Mouse (Mus musculus): Measurements from ENCODE around the gene Luzp1.

Luzp1 gene

GRCm38 (mm10) chr4:136553108-136553507 is 83.5 kb downstream of the Luzp1 start:
- no peak for DNase-seq

GRCm38 (mm10) chr4:136557638-136558037 is 88.1 kb downstream of the Luzp1 start:
- DNase-seq, result no peak

GRCm38 (mm10) chr4:136559690-136560089 is 90.1 kb downstream of the Luzp1 start:
- DNase-seq, result no peak

GRCm38 (mm10) chr4:136560270-136560991 is 90.9 kb downstream of the Luzp1 start:
- DNase-seq, result no peak

- no peak for DNase-seq
Observed at GRCm38 (mm10) chr4:136562755-136563154, 93.2 kb downstream of the Luzp1 start.

GRCm38 (mm10) chr4:136568629-136569028 is 99.1 kb downstream of the Luzp1 start:
- DNase-seq, result peak; percentile 18 to 24

- DNase-seq, result no peak
Observed at GRCm38 (mm10) chr4:136569998-136570397, 100.4 kb downstream of the Luzp1 start.

GRCm38 (mm10) chr4:136581885-136582284 is 112.3 kb downstream of the Luzp1 start:
- DNase-seq, result no peak

- DNase-seq, result no peak
Observed at GRCm38 (mm10) chr4:136587221-136587827, 117.8 kb downstream of the Luzp1 start.

GRCm38 (mm10) chr4:136588003-136588402 is 118.4 kb downstream of the Luzp1 start:
- DNase-seq, result no peak

- DNase-seq, result no peak
Observed at GRCm38 (mm10) chr4:136592111-136592510, 122.5 kb downstream of the Luzp1 start.

GRCm38 (mm10) chr4:136594006-136594405 is 124.4 kb downstream of the Luzp1 start:
- DNase-seq, result no peak

GRCm38 (mm10) chr4:136595221-136595620 is 125.7 kb downstream of the Luzp1 start:
- peak; percentile 41 to 57 for DNase-seq

- DNase-seq, result no peak
Observed at GRCm38 (mm10) chr4:136598268-136598876, 128.8 kb downstream of the Luzp1 start.

GRCm38 (mm10) chr4:136599869-136600268 is 130.3 kb downstream of the Luzp1 start:
- no peak for DNase-seq

GRCm38 (mm10) chr4:136600536-136600935 is 131.0 kb downstream of the Luzp1 start:
- DNase-seq, result no peak

- DNase-seq, result peak; percentile 78 to 83
Observed at GRCm38 (mm10) chr4:136601476-136601875, 131.9 kb downstream of the Luzp1 start.

- DNase-seq, result peak; percentile 55 to 72
Observed at GRCm38 (mm10) chr4:136602018-136602554, 132.5 kb downstream of the Luzp1 start.

- peak; percentile 98 to 99 for DNase-seq
Observed at GRCm38 (mm10) chr4:136602568-136602967, 133.0 kb downstream of the Luzp1 start, which contains the start of gene Kdm1a. Gene Kdm1a, minus strand, starts transcription at chr4:136602723.

Measured in kidney, postnatal 4 days (tissue).